Comparison of ENCODE assay signal across 9 mouse cellular contexts in the genomic region with DNA sequence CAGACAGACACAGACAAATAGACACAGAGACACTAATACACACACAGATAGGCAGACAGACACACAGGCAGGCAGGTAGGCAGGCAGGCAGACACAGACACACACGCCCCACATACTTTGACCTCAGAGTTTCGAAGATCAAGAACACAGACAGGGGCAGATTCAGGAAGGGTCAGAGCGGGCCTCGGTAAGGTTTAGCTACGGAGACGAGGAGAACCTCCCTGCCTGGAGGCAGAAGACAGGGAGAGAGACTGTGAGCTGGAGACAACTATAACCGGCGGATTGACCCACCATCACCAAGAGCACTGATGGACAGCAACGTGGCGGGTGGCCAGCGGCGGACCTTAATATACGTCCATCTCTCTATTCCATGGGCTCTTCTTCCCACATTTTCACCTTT. TPM values are rescaled to one million over a fixed set of nuclear protein-coding genes. Genes with fewer than 3 reads are reported as not detected.
DNase-seq lines count a peak whose midpoint lies in the region; ATAC-seq lines count a peak whose summit lies in the region.
"Had no signal": no experiment of that assay in that cellular context is flagged by ENCODE, and none has a peak within 500 bp of the region (broad histone marks: within the 10 kb centered on the region; RNA-seq: fewer than 3 reads in every experiment).

No protein-coding gene starts in this region.

- ATAC-seq in heart, embryonic 11.5 days (replicated peaks; ENCODE audit: insufficient number of reproducible peaks, low FRiP score, low TSS enrichment) = no peak
- ATAC-seq in embryonic facial prominence, embryonic 14.5 days (ENCODE audit: low read depth) = no peak
- no peak; the same call in 1 of the 2 replicates for ATAC-seq in kidney, embryonic 14.5 days (ENCODE audit: low FRiP score, low TSS enrichment)
- 0 out of 2 replicates have a peak, but pooled peaks have one; percentile 29 for ATAC-seq in midbrain, embryonic 16.5 days

- H3K9me3 ChIP-seq in heart, embryonic 11.5 days (replicated peaks; ENCODE audit: control insufficient read depth, low read length) = no peaks in the 10 kb centered on the region
- no peaks in the 10 kb centered on the region for H3K9me3 ChIP-seq in embryonic facial prominence, embryonic 14.5 days (ENCODE audit: control insufficient read depth, low read length)
- no peaks in the 10 kb centered on the region for H3K9me3 ChIP-seq in kidney, embryonic 14.5 days (ENCODE audit: control insufficient read depth, low read length)
- H3K9me3 ChIP-seq in midbrain, embryonic 16.5 days (replicated peaks; ENCODE audit: control insufficient read depth, low read length, poor library complexity, severe bottlenecking) = no peaks in the 10 kb centered on the region

- H3K4me2 ChIP-seq in heart, embryonic 11.5 days = peak overlapping the region; percentile 64
- H3K4me2 ChIP-seq in embryonic facial prominence, embryonic 14.5 days (ENCODE audit: low read depth, low read length) = peak overlapping the region; percentile 64
- peak overlapping the region; percentile 69 for H3K4me2 ChIP-seq in kidney, embryonic 14.5 days (replicated peaks; ENCODE audit: low read depth, low read length)
- peak overlapping the region; percentile 93 for H3K4me2 ChIP-seq in midbrain, embryonic 16.5 days (ENCODE audit: low read length)

- H3K9ac ChIP-seq in heart, embryonic 11.5 days (ENCODE audit: low read depth, low read length) = peak overlapping the region; percentile 71
- peak overlapping the region; percentile 38; the same call in 1 of the 2 replicates for H3K9ac ChIP-seq in embryonic facial prominence, embryonic 14.5 days (ENCODE audit: low read depth, low read length)
- H3K9ac ChIP-seq in kidney, embryonic 14.5 days (ENCODE audit: low read depth, low read length) = peak overlapping the region; percentile 19; the same call in 1 of the 2 replicates
- peak overlapping the region; percentile 39 for H3K9ac ChIP-seq in midbrain, embryonic 16.5 days (ENCODE audit: low read depth, low read length)

- peak overlapping the region; percentile 44 for H3K4me3 ChIP-seq in heart, embryonic 11.5 days (ENCODE audit: low read depth, low read length)
- H3K4me3 ChIP-seq in embryonic facial prominence, embryonic 14.5 days (ENCODE audit: low read depth, low read length) = peak overlapping the region; percentile 35
- peak overlapping the region; percentile 41 for H3K4me3 ChIP-seq in kidney, embryonic 14.5 days (ENCODE audit: low read length)
- peak overlapping the region; percentile 40 for H3K4me3 ChIP-seq in midbrain, embryonic 16.5 days (ENCODE audit: low read depth, low read length)

- no peaks in the 10 kb centered on the region for H3K27me3 ChIP-seq in heart, embryonic 11.5 days (ENCODE audit: control insufficient read depth, insufficient read depth, low read length)
- no peaks in the 10 kb centered on the region; the same call in 1 of the 2 replicates for H3K27me3 ChIP-seq in embryonic facial prominence, embryonic 14.5 days (replicated peaks; ENCODE audit: control insufficient read depth, insufficient read depth, low read length)
- no peaks in the 10 kb centered on the region; the same call in 1 of the 2 replicates for H3K27me3 ChIP-seq in kidney, embryonic 14.5 days (ENCODE audit: control insufficient read depth, insufficient read depth, low read length)
- H3K27me3 ChIP-seq in midbrain, embryonic 16.5 days (ENCODE audit: control insufficient read depth, insufficient read depth, low read depth, low read length) = 0 out of 2 replicates have a peak, but pooled peaks cover 9% of the 10 kb centered on the region
- H3K27me3 ChIP-seq: CH12.LX had no signal

- WGBS in heart, embryonic 11.5 days (ENCODE audit: insufficient replicate concordance) = 2% methylated on average over 13 of the region's 13 CpGs
- whole genome bisulfite sequencing in embryonic facial prominence, embryonic 14.5 days = 3% methylated on average over 12 of the region's 13 CpGs
- 6% methylated on average over 13 of the region's 13 CpGs for WGBS in kidney, embryonic 14.5 days
- 9% methylated on average over 13 of the region's 13 CpGs for WGBS in midbrain, embryonic 16.5 days

- H3K36me3 ChIP-seq in heart, embryonic 11.5 days (ENCODE audit: control insufficient read depth, insufficient read depth, low read length) = no peaks in the 10 kb centered on the region
- H3K36me3 ChIP-seq in embryonic facial prominence, embryonic 14.5 days (ENCODE audit: control insufficient read depth, insufficient read depth, low read length) = no peaks in the 10 kb centered on the region
- H3K36me3 ChIP-seq in kidney, embryonic 14.5 days (ENCODE audit: control insufficient read depth, insufficient read depth, low read length) = no peaks in the 10 kb centered on the region
- no peaks in the 10 kb centered on the region for H3K36me3 ChIP-seq in midbrain, embryonic 16.5 days (ENCODE audit: control insufficient read depth, insufficient read depth, low read length)

- peak overlapping the region; percentile 81 for H3K27ac ChIP-seq in heart, embryonic 11.5 days (ENCODE audit: low read depth, low read length)
- peak overlapping the region; percentile 83 for H3K27ac ChIP-seq in embryonic facial prominence, embryonic 14.5 days (replicated peaks; ENCODE audit: low read depth, low read length)
- H3K27ac ChIP-seq in kidney, embryonic 14.5 days (ENCODE audit: low read depth, low read length) = peak overlapping the region; percentile 68
- no peak overlapping the region for H3K27ac ChIP-seq in midbrain, embryonic 16.5 days (ENCODE audit: low read length)

- DNase-seq in heart, adult 8-10 months (ENCODE audit: low spot score) = no peak
- DNase-seq in embryonic facial prominence, embryonic 14.5 days (ENCODE audit: low spot score) = no peak
- no peak for DNase-seq in adrenal gland, adult 2 months
- DNase-seq in frontal cortex, postnatal 25 days (ENCODE audit: low spot score in 2 of 2) = no peak
- DNase-seq in adrenal gland, postnatal 10 days = no peak

- peaks cover 38% of the 10 kb centered on the region for H3K4me1 ChIP-seq in heart, embryonic 11.5 days (ENCODE audit: control insufficient read depth, insufficient read depth, low read length)
- H3K4me1 ChIP-seq in embryonic facial prominence, embryonic 14.5 days (ENCODE audit: control insufficient read depth, insufficient read depth, low read length) = peaks cover 30% of the 10 kb centered on the region
- peaks cover 25% of the 10 kb centered on the region for H3K4me1 ChIP-seq in kidney, embryonic 14.5 days (ENCODE audit: control insufficient read depth, insufficient read depth, low read length)
- peaks cover 26% of the 10 kb centered on the region for H3K4me1 ChIP-seq in midbrain, embryonic 16.5 days (ENCODE audit: control insufficient read depth, insufficient read depth, low read length)

RNA-seq across cellular contexts. Expression of gene Foxp4, which starts 50.1 kb away (rescaled TPM):
- polyA plus RNA-seq in heart, embryonic 11.5 days (2014; fragmentation: Nextera tagmentation; extraction: Ambion mirVana) = 15.6 and 21.1 TPM in 2 replicates
- total RNA-seq in heart, adult 8-10 months (2022) = 10 to 100 TPM; 10.2 to 12.7 (median 10.5) TPM
- 21.0 and 22.7 TPM in 2 replicates for polyA plus RNA-seq in embryonic facial prominence, embryonic 14.5 days (2014; fragmentation: Nextera tagmentation; extraction: Ambion mirVana)
- 23.9 and 25.4 TPM in 2 replicates for polyA plus RNA-seq in kidney, embryonic 14.5 days (2014; fragmentation: Nextera tagmentation; extraction: Ambion mirVana)
- polyA plus RNA-seq in midbrain, embryonic 16.5 days (2015; fragmentation: Nextera tagmentation; extraction: Ambion mirVana) = 35.8 and 38.8 TPM in 2 replicates
- total RNA-seq in adrenal gland, adult 2 months (2021) = 10 to 100 TPM; 21.8 to 25.3 TPM
- 61.2 and 76.5 TPM in 2 replicates for polyA plus RNA-seq in adrenal gland, adult 2 months (2012; rRNA removed)
- 10 to 100 TPM; 24.8 to 25.6 TPM for total RNA-seq in adrenal gland, postnatal 10 days (2021)

Comparison
In these comparisons a context has a peak if more than half of its experiments do, and no peak if none do; other contexts are left out.
1. H3K9ac ChIP-seq: peak in every context shown above with its lines; median percentile 71 in heart, embryonic 11.5 days; 39 in midbrain, embryonic 16.5 days; 38 in embryonic facial prominence, embryonic 14.5 days; 19 in kidney, embryonic 14.5 days.